Mouse (Mus musculus) left cerebral cortex, adult 2 months (tissue): ENCODE measurements around the gene Psmb3. TPM values are rescaled to one million over a fixed set of nuclear protein-coding genes. Genes with fewer than 3 reads are reported as not detected.
A peak's percentile ranks its signal among the peaks of the same experiment; 100 is the strongest.

ENCODE experiments used
- DNase-seq, 2 experiments: peaks; one replicate each; pipeline ENCODE4 v3.0.0; 2021 to 2022; ENCODE audit warnings: low spot score in 2 of 2, mixed read lengths in 1 of 2; ENCODE audit errors: extremely low spot score in 1 of 2
- H3K27ac ChIP-seq: fragments of 200-600 bp; 2 replicates; pipeline ENCODE4 v1.8.1; 2022
- H3K4me3 ChIP-seq: fragments of 200-600 bp; 2 replicates; pipeline ENCODE4 v1.8.1; 2022
- CTCF ChIP-seq: fragments of 200-600 bp; IDR thresholded peaks from 2 replicates; pipeline ENCODE4 v1.8.1; 2022; ENCODE audit warnings: antibody characterized with exemption, mild to moderate bottlenecking, moderate library complexity
- intact Hi-C: fragments of 180-260 bp; cut with DNase I; formaldehyde crosslinking; loops from one replicate; pipeline ENCODE4 v1.15.1; 2025
- total RNA-seq, 2 experiments: library from RNA; stranded (reverse); gene quantifications; 2 replicates each; pipeline ENCODE4 v1.2.3; 2021

The Psmb3 gene
- total RNA-seq, 2 experiments from 2014 or later: 113 to 123 TPM

- intact Hi-C loops: loop anchor here (1.0 kb wide), 1 partner anchor 54 kb away; no protein-coding TSS in a partner anchor
- TF ChIP-seq CTCF: no peak
- Histone ChIP-seq H3K27ac (peak overlapping the region; percentile 79), H3K4me3 (no peak overlapping the region)
- DNase-seq: no peak
These were observed 18.4 kb upstream of the Psmb3 start for GRCm38 (mm10) chr11:97684766-97685165.

- no peak for TF ChIP-seq CTCF
- peak within 1 kb of the TSS; percentile 79 for H3K27ac ChIP-seq
- intact Hi-C loops: loop anchor here (1.0 kb wide), 1 partner anchor 55 kb away; no protein-coding TSS in a partner anchor
These were observed 17.4 kb upstream of the Psmb3 start, which contains the start of gene Cisd3 for GRCm38 (mm10) chr11:97685613-97686321. TSS of gene Cisd3 (plus strand) at chr11:97685826.

GRCm38 (mm10) chr11:97686322-97686908 lies 16.8 kb upstream of the Psmb3 start:
- H3K27ac ChIP-seq: peak overlapping the region; percentile 32; the same call in 1 of the 2 replicates
- intact Hi-C loops: no loop called here

More at GRCm38 (mm10) chr11:97685613-97686321, 17.4 kb upstream of the Psmb3 start, which contains the start of gene Cisd3:
- H3K4me3 ChIP-seq: peak within 1 kb of the TSS; percentile 48
- peak; percentile 88 for DNase-seq

GRCm38 (mm10) chr11:97687061-97687460 lies 16.1 kb upstream of the Psmb3 start:
- TF ChIP-seq CTCF: no peak
- H3K27ac ChIP-seq: no peak overlapping the region
- no peak overlapping the region for H3K4me3 ChIP-seq
- intact Hi-C loops: no loop called here
- DNase-seq: no peak

More at GRCm38 (mm10) chr11:97686322-97686908, 16.8 kb upstream of the Psmb3 start:
- peak overlapping the region; percentile 48 for H3K4me3 ChIP-seq
- TF ChIP-seq CTCF: no peak
- no peak for DNase-seq

- H3K27ac ChIP-seq: no peak overlapping the region
- peak in 1 of 2 experiments; percentile 69 for DNase-seq
- H3K4me3 ChIP-seq: no peak overlapping the region
- peak; percentile 83 for TF ChIP-seq CTCF
- intact Hi-C loops: loop anchor here (1.0 to 5.0 kb wide), 2 partner anchors 45 to 203 kb away; no protein-coding TSS in a partner anchor
These were observed 13.3 kb upstream of the Psmb3 start for GRCm38 (mm10) chr11:97689861-97690260.

- intact Hi-C loops: loop anchor here (5.0 kb wide), 1 partner anchor 207 kb away; no protein-coding TSS in a partner anchor
- H3K27ac ChIP-seq: no peak overlapping the region
- TF ChIP-seq CTCF: no peak
- H3K4me3 ChIP-seq: no peak overlapping the region
- DNase-seq: no peak
These were observed 8.8 kb upstream of the Psmb3 start for GRCm38 (mm10) chr11:97694435-97694834.

- Histone ChIP-seq H3K4me3 (no peak overlapping the region), H3K27ac (peak overlapping the region; percentile 26; the same call in 1 of the 2 replicates)
- intact Hi-C loops: loop anchor here (5.0 kb wide), 2 partner anchors 33 to 208 kb away; partner anchors contain the start of gene Mllt6
- no peak for TF ChIP-seq CTCF
- DNase-seq: peak in 1 of 2 experiments; percentile 44
These were observed 8.1 kb upstream of the Psmb3 start for GRCm38 (mm10) chr11:97694921-97695711.

GRCm38 (mm10) chr11:97695712-97696401 lies 7.3 kb upstream of the Psmb3 start:
- DNase-seq: no peak
- Histone ChIP-seq H3K4me3 (no peak overlapping the region), H3K27ac (peak overlapping the region; percentile 26; the same call in 1 of the 2 replicates)
- no peak for TF ChIP-seq CTCF
- intact Hi-C loops: loop anchor here (5.0 kb wide), 1 partner anchor 34 kb away; the partner anchor contains the start of gene Mllt6

GRCm38 (mm10) chr11:97696669-97697068 lies 6.5 kb upstream of the Psmb3 start:
- Histone ChIP-seq H3K4me3 (no peak overlapping the region), H3K27ac (no peak overlapping the region)
- no peak for TF ChIP-seq CTCF
- DNase-seq: no peak
- intact Hi-C loops: loop anchor here (5.0 kb wide), 1 partner anchor 34 kb away; the partner anchor contains the start of gene Mllt6

GRCm38 (mm10) chr11:97697199-97697890 lies 5.9 kb upstream of the Psmb3 start:
- intact Hi-C loops: loop anchor here (5.0 kb wide), 1 partner anchor 35 kb away; the partner anchor contains the start of gene Mllt6

More at GRCm38 (mm10) chr11:97697199-97697890, 5.9 kb upstream of the Psmb3 start:
- no peak for DNase-seq
- Histone ChIP-seq H3K4me3 (no peak overlapping the region; the same call in 1 of the 2 replicates), H3K27ac (no peak overlapping the region)
- no peak for TF ChIP-seq CTCF
